Mouse (Mus musculus) limb, embryonic 14.5 days (tissue): ENCODE measurements at regions not wholly inside any gene's neighbourhood (a gene's known extent, or its start where the extent isn't known, plus 50 kb on each side); places are given as distances from the start of the nearest gene placed in this dataset.

Source experiments
- ATAC-seq: fragments of 200-750 bp; cut with Nextera tagmentation; 2 replicates; pipeline ENCODE4 v1.8.0; 2017; ENCODE audit warnings: low read depth, moderate number of reproducible peaks, moderate TSS enrichment; ENCODE audit not compliant: low FRiP score
- DNase-seq: peaks from one replicate; pipeline ENCODE4 v3.0.0-alpha.2; 2015; ENCODE audit warnings: low spot score
- H3K27ac ChIP-seq: fragments of 300-500 bp; sonication (generic); replicated peaks from 2 replicates; pipeline ENCODE4 v1.5.1; 2014; ENCODE audit warnings: low read depth, mild to moderate bottlenecking, low read length, moderate library complexity, mixed read lengths
- H3K27me3 ChIP-seq: fragments of 300-500 bp; sonication (generic); 2 replicates; pipeline ENCODE4 v1.6.1; 2014; ENCODE audit warnings: low read length, mixed read lengths; ENCODE audit not compliant: control insufficient read depth, insufficient read depth
- H3K36me3 ChIP-seq: fragments of 300-500 bp; sonication (generic); 2 replicates; pipeline ENCODE4 v1.6.1; 2014; ENCODE audit warnings: mild to moderate bottlenecking, low read length, moderate library complexity, mixed read lengths; ENCODE audit not compliant: control insufficient read depth, insufficient read depth
- H3K4me1 ChIP-seq: fragments of 300-500 bp; sonication (generic); 2 replicates; pipeline ENCODE4 v1.6.1; 2014; ENCODE audit warnings: antibody characterized with exemption, low read length, mixed read lengths; ENCODE audit not compliant: control insufficient read depth, insufficient read depth
- H3K4me2 ChIP-seq: fragments of 300-500 bp; sonication (generic); replicated peaks from 2 replicates; pipeline ENCODE4 v1.6.1; 2014; ENCODE audit warnings: low read depth, mild to moderate bottlenecking, low read length, moderate library complexity; ENCODE audit not compliant: severe bottlenecking
- H3K4me3 ChIP-seq: fragments of 300-500 bp; sonication (generic); replicated peaks from 2 replicates; pipeline ENCODE4 v1.5.1; 2014; ENCODE audit warnings: low read length
- H3K9ac ChIP-seq: fragments of 300-500 bp; sonication (generic); 2 replicates; pipeline ENCODE4 v1.6.1; 2014; ENCODE audit warnings: mild to moderate bottlenecking, low read depth, low read length, moderate library complexity; ENCODE audit not compliant: severe bottlenecking
- H3K9me3 ChIP-seq: fragments of 300-500 bp; sonication (generic); 2 replicates; pipeline ENCODE4 v1.6.1; 2016; ENCODE audit warnings: low read length; ENCODE audit not compliant: control insufficient read depth
- POLR2A ChIP-seq: fragments of 200-500 bp; IDR thresholded peaks from 2 replicates; pipeline ENCODE4 v1.8.0; 2012; ENCODE audit warnings: inconsistent platforms, mild to moderate bottlenecking, moderate library complexity, borderline replicate concordance; ENCODE audit not compliant: insufficient read depth, insufficient read length; ENCODE audit errors: extremely low read depth
- WGBS: fragments of 180-500 bp; shearing (Covaris S2); extraction: QIAGEN DNeasy Blood & Tissue Kit; methylation state at CpG from one replicate; pipeline ENCODE4 v1.1.7; 2014; 5-methylcytosine and 5-hydroxymethylcytosine counted together

DNA sequence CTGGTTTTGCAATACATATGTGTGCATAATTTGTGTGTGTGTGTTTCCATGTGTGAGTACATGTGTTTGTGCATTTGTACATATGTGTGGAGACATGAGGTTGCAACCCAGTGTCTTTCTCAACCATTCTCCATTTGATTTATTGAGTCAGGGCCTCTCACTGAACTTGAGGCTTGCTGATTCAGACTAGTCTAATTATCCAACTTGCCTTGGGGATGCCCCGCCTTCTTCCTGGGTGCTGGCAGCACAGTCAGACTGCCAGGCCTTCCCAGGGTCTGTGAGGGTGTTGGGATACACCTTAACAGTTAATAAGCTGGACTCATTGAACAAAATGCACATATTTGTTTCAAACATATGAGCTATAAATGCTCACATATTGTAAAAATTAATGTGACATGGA is 56.1 kb upstream of the Pde7b start:
- no peak for TF ChIP-seq POLR2A
- H3K4me1 ChIP-seq: no peaks in the 10 kb centered on the region
- DNase-seq (no peak), ATAC-seq (no peak)
- H3K9ac ChIP-seq: no peak overlapping the region
- H3K27me3 ChIP-seq: no peaks in the 10 kb centered on the region
- no peaks in the 10 kb centered on the region for H3K9me3 ChIP-seq
- no peaks in the 10 kb centered on the region for H3K36me3 ChIP-seq
- 92% methylated on average over 1 of the region's 1 CpGs for WGBS
- H3K27ac ChIP-seq: no peak overlapping the region
- H3K4me3 ChIP-seq: no peak overlapping the region
- no peak overlapping the region for H3K4me2 ChIP-seq

GRCm38 (mm10) chr10:20776640-20777413 is 51.9 kb upstream of the Pde7b start:
- WGBS: 61% methylated on average over 11 of the region's 11 CpGs

GRCm38 (mm10) chr10:20775731-20776429 is 51.0 kb upstream of the Pde7b start:
- Histone ChIP-seq H3K36me3 (no peaks in the 10 kb centered on the region), H3K27me3 (no peaks in the 10 kb centered on the region), H3K27ac (no peak overlapping the region), H3K4me2 (no peak overlapping the region), H3K4me3 (no peak overlapping the region), H3K9ac (no peak overlapping the region), H3K4me1 (no peaks in the 10 kb centered on the region), H3K9me3 (no peaks in the 10 kb centered on the region)
- TF ChIP-seq POLR2A: no peak
- DNase-seq (no peak), ATAC-seq (no peak)
- 91% methylated on average over 3 of the region's 3 CpGs for WGBS

More at GRCm38 (mm10) chr10:20776640-20777413, 51.9 kb upstream of the Pde7b start:
- DNase-seq: peak; percentile 32
- no peak for TF ChIP-seq POLR2A
- no peak overlapping the region for H3K27ac ChIP-seq
- H3K9me3 ChIP-seq: no peaks in the 10 kb centered on the region
- H3K4me2 ChIP-seq: no peak overlapping the region
- no peaks in the 10 kb centered on the region for H3K4me1 ChIP-seq
- ATAC-seq: no peak
- no peak overlapping the region for H3K4me3 ChIP-seq
- H3K27me3 ChIP-seq: no peaks in the 10 kb centered on the region
- no peaks in the 10 kb centered on the region for H3K36me3 ChIP-seq
- H3K9ac ChIP-seq: no peak overlapping the region
